Mouse (Mus musculus) brain, embryonic 14.5 days (tissue): ENCODE data around the gene Cdh12. TPM values are rescaled to one million over a fixed set of nuclear protein-coding genes. Genes with fewer than 3 reads are reported as not detected.

Source experiments
- DNase-seq: peaks from one replicate; pipeline ENCODE4 v3.0.0-alpha.2; 2011; ENCODE audit warnings: low read depth
- CTCF ChIP-seq: fragments of 200-500 bp; IDR thresholded peaks from 2 replicates; pipeline ENCODE4 v1.5.1; 2012; ENCODE audit warnings: inconsistent platforms, mild to moderate bottlenecking, moderate library complexity, borderline replicate concordance; ENCODE audit not compliant: insufficient read depth, insufficient read length; ENCODE audit errors: extremely low read depth
- POLR2A ChIP-seq: fragments of 200-500 bp; IDR thresholded peaks from 2 replicates; pipeline ENCODE4 v1.6.1; 2012; ENCODE audit warnings: mild to moderate bottlenecking, inconsistent platforms, borderline replicate concordance; ENCODE audit not compliant: poor library complexity, insufficient read depth, insufficient read length, severe bottlenecking; ENCODE audit errors: extremely low read depth
- polyA plus RNA-seq: library from polyadenylated mRNA; depleted of rRNA; stranded (reverse); fragments of >200 nt; gene quantifications from 2 replicates; pipeline ENCODE4 v1.2.3, GENCODE M21; 2012

Cdh12 gene
- polyA plus RNA-seq, 1 experiment, result 2.7 TPM

GRCm38 (mm10) chr15:21008969-21009368 is 559.9 kb downstream of the Cdh12 start:
- TF ChIP-seq CTCF, result no peak
- peak; percentile 42 for DNase-seq

DNA sequence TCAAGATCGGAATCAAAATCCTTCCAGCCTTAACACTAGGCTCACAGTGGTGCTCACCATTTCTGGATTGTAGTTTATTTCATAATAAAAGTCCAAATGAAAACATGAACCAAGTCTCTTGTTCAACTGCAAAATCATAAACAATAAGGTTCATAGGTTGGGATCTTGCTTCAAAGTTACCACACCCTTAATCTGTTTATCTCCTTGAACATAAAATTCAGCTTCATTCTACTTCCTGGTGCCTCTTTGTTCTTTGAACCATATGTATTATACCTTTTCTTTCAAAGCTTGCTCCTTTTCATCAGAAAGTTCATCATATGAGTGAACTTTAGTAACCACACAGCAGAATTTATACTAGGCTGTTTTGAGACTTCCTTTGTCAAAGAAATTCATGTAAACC is 614.6 kb downstream of the Cdh12 start:
- no peak for DNase-seq
- TF ChIP-seq CTCF (no peak), POLR2A (no peak)

DNA sequence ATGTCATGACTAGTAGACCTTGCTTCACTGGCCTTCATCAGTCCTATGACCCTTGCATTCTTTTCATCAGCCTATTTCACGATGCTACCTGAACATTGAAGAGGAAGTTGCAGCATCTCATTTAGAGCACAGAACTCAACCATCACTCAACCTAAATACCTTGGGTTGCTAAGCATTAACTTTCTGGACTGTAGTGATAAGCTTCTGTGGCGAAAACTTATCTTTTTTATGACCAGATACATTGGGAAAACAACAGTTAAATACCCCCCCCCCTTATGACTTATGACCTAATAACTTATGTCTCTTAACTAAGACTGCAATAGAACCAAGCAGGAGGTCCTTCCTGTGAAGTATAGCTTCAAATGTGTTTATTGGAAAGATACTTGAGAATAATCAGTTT is 620.2 kb downstream of the Cdh12 start:
- TF ChIP-seq CTCF, result no peak
- no peak for TF ChIP-seq POLR2A
- no peak for DNase-seq

DNA sequence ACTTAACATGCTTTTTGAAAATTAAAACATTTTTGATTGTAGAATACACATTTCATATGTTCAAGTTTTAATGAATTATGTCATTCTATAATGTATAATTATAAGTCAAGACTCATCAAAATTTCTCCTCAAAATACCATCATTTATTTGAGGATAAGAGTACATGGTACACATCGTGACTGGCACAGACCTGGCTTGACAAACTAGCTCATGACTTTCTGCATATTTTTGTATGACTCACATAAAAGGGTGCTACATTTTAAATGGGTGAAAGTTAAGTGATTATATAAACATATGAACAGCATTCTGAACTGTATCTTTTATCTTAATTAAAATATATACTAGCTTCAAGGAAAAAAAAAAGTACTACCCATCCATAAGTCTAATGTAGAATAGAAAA is 643.8 kb downstream of the Cdh12 start:
- no peak for DNase-seq
- TF ChIP-seq POLR2A, result no peak
- no peak for TF ChIP-seq CTCF

GRCm38 (mm10) chr15:21109009-21109841 is 660.2 kb downstream of the Cdh12 start:
- no peak for TF ChIP-seq POLR2A
- TF ChIP-seq CTCF, result peak; percentile 32; the same call in 1 of the 2 replicates
- peak; percentile 71 for DNase-seq

DNA sequence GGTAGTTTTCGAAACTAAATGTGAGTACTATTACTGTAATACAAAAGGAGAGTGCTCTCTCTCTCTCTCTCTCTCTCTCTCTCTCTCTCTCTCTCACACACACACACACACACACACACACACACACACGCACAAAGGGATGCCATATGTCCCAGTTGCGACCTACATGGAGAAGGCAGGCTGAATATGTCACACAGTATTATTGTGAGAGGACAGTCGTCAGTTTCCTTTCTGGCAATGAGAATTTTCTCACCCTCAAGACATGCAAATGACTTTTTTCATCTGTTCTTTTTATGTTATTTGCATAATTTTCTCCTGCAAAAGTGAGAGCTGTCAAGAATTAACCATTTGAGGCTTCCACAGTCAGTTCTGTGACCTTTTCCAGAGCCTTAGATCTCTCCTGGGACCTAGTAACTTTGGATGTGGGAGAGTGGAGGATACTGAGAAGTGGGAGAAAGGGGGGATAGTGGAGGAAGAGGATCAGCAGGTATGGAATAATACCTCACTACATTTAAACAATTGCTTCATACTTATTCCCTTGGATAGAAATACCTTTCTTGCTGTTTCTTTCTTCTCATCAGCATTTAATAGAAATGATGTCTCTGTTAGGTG is 660.9 kb downstream of the Cdh12 start:
- TF ChIP-seq CTCF (no peak), POLR2A (no peak)
- DNase-seq, result peak; percentile 84

DNA sequence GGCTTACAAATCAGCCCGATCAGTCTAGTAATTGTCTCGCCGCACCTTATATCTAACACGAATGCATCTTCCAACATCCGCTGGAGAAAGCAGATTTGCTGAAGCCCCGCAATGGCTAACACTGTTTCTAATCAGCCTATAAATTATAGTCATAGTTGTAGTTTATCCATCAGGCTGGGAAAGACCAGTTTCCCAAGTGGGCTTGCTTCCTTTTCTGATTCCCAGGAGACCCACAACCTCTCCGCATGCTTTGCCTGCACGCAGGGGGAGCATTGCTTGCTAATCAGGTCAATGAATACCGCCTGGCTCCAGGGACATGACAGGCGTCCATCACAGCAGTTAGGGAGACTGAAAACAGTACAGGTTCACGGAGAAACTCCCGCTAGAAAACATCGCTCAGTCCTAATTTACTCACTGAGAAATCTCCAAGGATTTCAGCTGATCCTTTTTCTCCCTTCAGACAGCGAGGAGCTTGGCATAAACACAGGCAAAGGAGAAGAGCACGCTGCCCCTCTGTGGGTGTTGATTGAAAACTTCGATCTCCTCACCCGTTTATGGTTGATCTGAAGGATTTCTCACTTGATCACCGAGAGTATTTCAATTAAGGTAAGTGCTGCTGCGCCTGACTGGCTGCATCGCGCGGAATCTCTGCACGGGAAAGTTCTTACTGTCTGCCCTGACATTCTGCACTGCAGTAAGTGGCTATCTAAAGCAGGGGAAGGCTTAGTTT is 662.0 kb downstream of the Cdh12 start:
- DNase-seq, result peak; percentile 67
- TF ChIP-seq CTCF (no peak), POLR2A (no peak)

DNA sequence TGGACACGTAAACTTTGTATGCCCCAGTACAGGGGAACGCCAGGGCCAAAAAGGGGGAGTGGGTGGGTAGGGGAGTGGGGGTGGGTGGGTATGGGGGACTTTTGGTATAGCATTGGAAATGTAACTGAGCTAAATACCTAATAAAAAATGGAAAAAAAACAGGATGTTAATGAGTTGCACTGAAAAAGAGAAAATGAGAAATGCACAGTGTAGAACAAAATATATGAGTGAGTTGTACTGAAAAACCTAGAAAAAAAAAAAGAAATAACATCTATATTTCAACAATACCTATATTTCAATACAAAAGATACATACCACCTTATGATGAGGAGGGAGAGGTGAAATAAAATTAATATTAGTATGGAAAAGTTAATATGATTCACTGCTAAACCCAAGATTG is 665.7 kb downstream of the Cdh12 start:
- peak; percentile 18 for DNase-seq

- DNase-seq, result peak; percentile 59
- TF ChIP-seq POLR2A, result no peak
- TF ChIP-seq CTCF, result no peak
Observed at GRCm38 (mm10) chr15:21130660-21131059, 681.6 kb downstream of the Cdh12 start.

DNA sequence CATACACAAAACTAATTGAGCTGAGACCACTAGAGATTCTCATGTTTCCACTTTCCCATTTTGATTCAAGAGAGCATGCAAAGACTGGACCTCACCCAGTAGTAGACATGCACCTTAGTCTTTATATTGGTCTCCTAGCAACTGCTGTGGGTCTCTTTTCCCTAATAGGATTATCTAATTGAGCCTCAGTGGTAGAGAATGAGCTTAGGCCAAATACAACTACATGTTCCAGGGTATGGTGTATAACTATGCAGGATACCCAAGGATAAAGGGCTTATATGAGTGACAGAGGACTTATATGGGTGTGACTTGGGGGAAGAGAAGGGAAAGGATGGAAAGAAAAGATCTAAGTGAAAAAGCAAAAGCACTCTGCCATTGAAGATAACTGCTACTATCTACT is 683.9 kb downstream of the Cdh12 start:
- no peak for TF ChIP-seq CTCF
- no peak for TF ChIP-seq POLR2A
- no peak for DNase-seq

- no peak for DNase-seq
- TF ChIP-seq CTCF (no peak), POLR2A (no peak)
Observed at GRCm38 (mm10) chr15:21146896-21147295, 697.8 kb downstream of the Cdh12 start.

DNA sequence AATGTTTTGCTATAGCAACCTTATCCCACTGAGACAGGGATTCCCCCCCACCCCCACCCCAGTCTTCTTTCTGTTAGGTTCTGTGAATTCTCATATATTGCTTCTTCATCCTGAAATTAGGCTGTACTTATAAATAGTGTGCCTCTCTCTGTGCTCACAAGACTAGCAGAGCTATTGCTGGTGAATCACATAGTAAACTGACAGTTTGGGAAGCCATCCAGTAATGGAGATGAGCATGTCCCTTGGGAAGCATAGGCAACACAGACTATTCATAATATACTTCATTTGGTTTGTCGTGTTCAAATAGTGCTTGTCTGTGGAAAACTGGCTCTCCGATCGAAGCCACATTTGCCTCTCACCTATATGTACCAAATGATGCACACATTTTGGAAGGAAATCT is 704.5 kb downstream of the Cdh12 start:
- no peak for TF ChIP-seq POLR2A
- no peak for TF ChIP-seq CTCF
- DNase-seq, result peak; percentile 46
